Mouse (Mus musculus) intestine, embryonic 14.5 days (tissue): ENCODE data around the gene Cdkl5. TPM values are rescaled to one million over a fixed set of nuclear protein-coding genes. Genes with fewer than 3 reads are reported as not detected.

Experiments
- ATAC-seq: fragments of 200-750 bp; cut with Nextera tagmentation; replicated peaks from 2 replicates; pipeline ENCODE4 v1.8.0; 2017; ENCODE audit warnings: low read depth, moderate number of reproducible peaks, moderate TSS enrichment, moderate library complexity; ENCODE audit not compliant: low FRiP score, low TSS enrichment
- DNase-seq: peaks from one replicate; pipeline ENCODE4 v3.0.0-alpha.2; 2018; ENCODE audit warnings: low spot score
- H3K27ac ChIP-seq: fragments of 300-500 bp; sonication (generic); 2 replicates; pipeline ENCODE4 v1.5.1; 2014; ENCODE audit warnings: low read depth, mild to moderate bottlenecking, control low read depth
- H3K27me3 ChIP-seq: fragments of 300-500 bp; sonication (generic); replicated peaks from 2 replicates; pipeline ENCODE4 v1.6.1; 2014; ENCODE audit warnings: low read length, control low read depth; ENCODE audit not compliant: control insufficient read depth, insufficient read depth
- H3K36me3 ChIP-seq: fragments of 300-500 bp; sonication (generic); 2 replicates; pipeline ENCODE4 v1.6.1; 2014; ENCODE audit warnings: low read length, control low read depth; ENCODE audit not compliant: control insufficient read depth, insufficient read depth
- H3K4me1 ChIP-seq: fragments of 300-500 bp; sonication (generic); replicated peaks from 2 replicates; pipeline ENCODE4 v1.6.1; 2014; ENCODE audit warnings: low read length, control low read depth, mixed read lengths; ENCODE audit not compliant: control insufficient read depth, insufficient read depth
- H3K4me2 ChIP-seq: fragments of 300-500 bp; sonication (generic); 2 replicates; pipeline ENCODE4 v1.6.1; 2014; ENCODE audit warnings: low read length
- H3K4me3 ChIP-seq: fragments of 300-500 bp; sonication (generic); 2 replicates; pipeline ENCODE4 v1.5.1; 2014; ENCODE audit warnings: low read depth, low read length, control low read depth, mixed read lengths
- H3K9ac ChIP-seq: fragments of 300-500 bp; sonication (generic); 2 replicates; pipeline ENCODE4 v1.6.1; 2014; ENCODE audit warnings: mild to moderate bottlenecking, low read length
- H3K9me3 ChIP-seq: fragments of 300-500 bp; sonication (generic); 2 replicates; pipeline ENCODE4 v1.6.1; 2016; ENCODE audit warnings: low read length, control low read depth; ENCODE audit not compliant: control insufficient read depth
- WGBS: fragments of 180-500 bp; shearing (Covaris S2); extraction: QIAGEN DNeasy Blood & Tissue Kit; methylation state at CpG from one replicate; pipeline ENCODE4 v1.1.7; 2014; 5-methylcytosine and 5-hydroxymethylcytosine counted together
- polyA plus RNA-seq: library from polyadenylated mRNA; unstranded; fragments of >200 nt; fragmentation: Nextera tagmentation; extraction: Ambion mirVana; gene quantifications from 2 replicates; pipeline ENCODE4 v1.2.1, GENCODE M21; 2014

Gene Cdkl5
- polyA plus RNA-seq, 1 experiment from 2014 or later: 2.6 TPM

- 71% methylated on average over 2 of the region's 2 CpGs for WGBS
- 0 out of 2 replicates have a peak, but pooled peaks have one; percentile 23 for ATAC-seq
- Histone ChIP-seq H3K4me2 (no peak overlapping the region), H3K9ac (no peak overlapping the region), H3K36me3 (no peaks in the 10 kb centered on the region), H3K27ac (no peak overlapping the region), H3K4me1 (no peaks in the 10 kb centered on the region), H3K4me3 (no peak overlapping the region), H3K27me3 (0 out of 2 replicates have a peak, but pooled peaks cover 4% of the 10 kb centered on the region), H3K9me3 (no peaks in the 10 kb centered on the region)
- no peak for DNase-seq
Observed at GRCm38 (mm10) chrX:160901118-160901517, 93.4 kb downstream of the Cdkl5 start.

GRCm38 (mm10) chrX:160892077-160892476 is 102.4 kb downstream of the Cdkl5 start:
- 0 out of 2 replicates have a peak, but pooled peaks cover 3% of the 10 kb centered on the region for H3K27me3 ChIP-seq
- H3K4me1 ChIP-seq: no peaks in the 10 kb centered on the region
- H3K27ac ChIP-seq: no peak overlapping the region
- ATAC-seq (no peak), DNase-seq (no peak)
- H3K4me3 ChIP-seq: no peak overlapping the region
- H3K36me3 ChIP-seq: no peaks in the 10 kb centered on the region
- no peak overlapping the region for H3K9ac ChIP-seq
- H3K9me3 ChIP-seq: no peaks in the 10 kb centered on the region
- 22% methylated on average over 1 of the region's 1 CpGs for WGBS
- H3K4me2 ChIP-seq: no peak overlapping the region

- Histone ChIP-seq H3K27me3 (0 out of 2 replicates have a peak, but pooled peaks cover 3% of the 10 kb centered on the region), H3K4me2 (no peak overlapping the region), H3K9ac (no peak overlapping the region), H3K4me1 (no peaks in the 10 kb centered on the region), H3K36me3 (no peaks in the 10 kb centered on the region), H3K27ac (no peak overlapping the region), H3K9me3 (no peaks in the 10 kb centered on the region), H3K4me3 (no peak overlapping the region)
- ATAC-seq: no peak
- no peak for DNase-seq
- 71% methylated on average over 2 of the region's 2 CpGs for WGBS
Observed at GRCm38 (mm10) chrX:160886301-160886700, 108.2 kb downstream of the Cdkl5 start.

- ATAC-seq (no peak), DNase-seq (no peak)
- no peak overlapping the region for H3K4me2 ChIP-seq
- no peak overlapping the region for H3K9ac ChIP-seq
- H3K27ac ChIP-seq: no peak overlapping the region
- no peaks in the 10 kb centered on the region for H3K4me1 ChIP-seq
- 89% methylated on average over 4 of the region's 4 CpGs for WGBS
- no peaks in the 10 kb centered on the region for H3K27me3 ChIP-seq
- no peaks in the 10 kb centered on the region for H3K36me3 ChIP-seq
- H3K4me3 ChIP-seq: no peak overlapping the region
- H3K9me3 ChIP-seq: no peaks in the 10 kb centered on the region
Observed at GRCm38 (mm10) chrX:160866576-160866975, 127.9 kb downstream of the Cdkl5 start.

- no peaks in the 10 kb centered on the region for H3K27me3 ChIP-seq
- no peaks in the 10 kb centered on the region for H3K9me3 ChIP-seq
- 75% methylated on average over 4 of the region's 4 CpGs for WGBS
- no peak for ATAC-seq
- H3K4me2 ChIP-seq: no peak overlapping the region
- no peak overlapping the region for H3K27ac ChIP-seq
- no peaks in the 10 kb centered on the region for H3K36me3 ChIP-seq
- no peaks in the 10 kb centered on the region for H3K4me1 ChIP-seq
- no peak overlapping the region for H3K9ac ChIP-seq
- H3K4me3 ChIP-seq: no peak overlapping the region
- DNase-seq: no peak
Observed at GRCm38 (mm10) chrX:160865022-160865421, 129.5 kb downstream of the Cdkl5 start.

GRCm38 (mm10) chrX:160863689-160864383 is 130.7 kb downstream of the Cdkl5 start:
- Histone ChIP-seq H3K4me3 (no peak overlapping the region), H3K27ac (no peak overlapping the region), H3K27me3 (no peaks in the 10 kb centered on the region), H3K36me3 (no peaks in the 10 kb centered on the region), H3K4me2 (no peak overlapping the region), H3K9me3 (no peaks in the 10 kb centered on the region), H3K4me1 (no peaks in the 10 kb centered on the region), H3K9ac (no peak overlapping the region)
- no peak for DNase-seq
- no peak for ATAC-seq
- WGBS: 79% methylated on average over 4 of the region's 4 CpGs

GRCm38 (mm10) chrX:160808226-160808625 is 186.3 kb downstream of the Cdkl5 start:
- H3K4me3 ChIP-seq: no peak overlapping the region
- 89% methylated on average over 7 of the region's 7 CpGs for WGBS
- H3K9ac ChIP-seq: no peak overlapping the region
- no peaks in the 10 kb centered on the region for H3K4me1 ChIP-seq
- 0 out of 2 replicates have a peak, but pooled peaks cover 8% of the 10 kb centered on the region for H3K27me3 ChIP-seq
- ATAC-seq: no peak
- H3K36me3 ChIP-seq: no peaks in the 10 kb centered on the region
- no peak overlapping the region for H3K27ac ChIP-seq
- no peak overlapping the region for H3K4me2 ChIP-seq
- H3K9me3 ChIP-seq: no peaks in the 10 kb centered on the region
- no peak for DNase-seq

- DNase-seq: no peak
- no peak overlapping the region for H3K9ac ChIP-seq
- 0 out of 2 replicates have a peak, but pooled peaks cover 8% of the 10 kb centered on the region for H3K27me3 ChIP-seq
- no peaks in the 10 kb centered on the region for H3K36me3 ChIP-seq
- no peak for ATAC-seq
- H3K4me1 ChIP-seq: no peaks in the 10 kb centered on the region
- 91% methylated on average over 4 of the region's 4 CpGs for WGBS
- no peak overlapping the region for H3K4me3 ChIP-seq
- H3K27ac ChIP-seq: no peak overlapping the region
- no peaks in the 10 kb centered on the region for H3K9me3 ChIP-seq
- no peak overlapping the region for H3K4me2 ChIP-seq
Observed at GRCm38 (mm10) chrX:160804409-160805150, 189.9 kb downstream of the Cdkl5 start.
